Mouse (Mus musculus) frontal cortex, postnatal 36 days (tissue): ENCODE measurements at regions not wholly inside any gene's neighbourhood (a gene's known extent, or its start where the extent isn't known, plus 50 kb on each side); places are given as distances from the start of the nearest gene placed in this dataset.

ENCODE experiments used
- DNase-seq, 2 experiments: peaks; one replicate each; pipeline ENCODE4 v3.0.0; 2022; ENCODE audit warnings: low spot score in 2 of 2

DNA sequence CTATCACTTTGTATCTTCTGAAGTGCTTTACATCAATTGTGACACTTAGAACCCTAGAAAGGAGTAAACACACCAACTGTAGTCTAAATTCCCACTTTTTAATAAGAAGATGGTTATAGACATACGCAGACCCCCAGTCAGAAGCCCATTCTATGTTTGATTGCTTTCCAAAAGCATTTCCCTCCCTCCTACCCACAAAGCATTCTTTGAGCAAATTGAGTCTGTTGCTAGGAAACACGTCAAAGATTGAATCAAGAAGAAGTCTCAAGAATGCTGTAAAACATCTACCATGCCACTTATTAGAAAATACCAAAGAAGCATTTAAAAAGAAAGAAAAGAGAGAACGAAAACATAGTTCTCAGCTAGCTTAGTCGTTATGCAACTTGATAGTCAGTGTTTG lies 352.3 kb upstream of the Lrp1b start:
- DNase-seq, result no peak

DNA sequence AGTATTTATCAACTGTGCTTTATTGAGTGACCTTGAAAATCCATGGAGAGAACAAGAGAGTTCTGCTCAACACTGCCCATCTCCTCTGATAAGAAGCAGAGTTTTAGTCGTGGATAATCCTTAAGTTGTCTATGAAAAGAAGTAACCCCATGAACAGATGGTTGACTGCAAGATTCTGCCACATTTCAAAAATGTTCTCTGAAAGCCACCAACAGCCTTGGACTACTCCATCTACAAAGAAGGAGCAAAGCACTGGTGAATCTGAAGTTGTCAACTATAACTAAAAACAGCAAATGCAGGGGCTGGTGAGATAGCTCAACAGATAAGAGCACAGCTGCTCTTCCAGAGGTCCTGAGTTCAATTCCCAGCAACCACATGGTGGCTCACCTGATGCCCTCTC lies 337.6 kb upstream of the Lrp1b start:
- peak; percentile 4 to 63 for DNase-seq

DNA sequence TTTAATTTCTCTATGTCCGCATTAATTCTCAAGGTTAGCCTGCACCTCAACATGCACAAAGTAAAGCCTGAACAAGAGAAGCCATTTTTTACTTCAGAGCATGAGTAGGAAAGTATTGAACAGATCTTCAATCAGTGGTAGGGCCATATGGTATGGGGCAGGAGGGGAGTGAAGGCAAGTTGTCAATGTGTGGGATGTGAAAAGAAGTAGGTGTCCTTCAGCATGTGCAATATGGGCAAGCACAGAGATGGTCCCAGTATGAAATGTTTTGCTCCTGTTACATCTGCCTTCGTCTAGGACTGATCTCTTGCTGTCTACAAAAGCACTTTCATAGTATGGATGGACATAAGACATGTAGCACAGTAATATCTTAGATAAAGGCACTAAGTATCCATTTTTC lies 315.3 kb upstream of the Lrp1b start:
- DNase-seq, result peak; percentile 32 to 63
